Mouse (Mus musculus) erythroblast, embryonic 14.5 days (primary cell): ENCODE data around the gene Syt13. TPM values are rescaled to one million over a fixed set of nuclear protein-coding genes. Genes with fewer than 3 reads are reported as not detected.

ENCODE experiments used
- H3K27me3 ChIP-seq: 2 replicates; pipeline ENCODE4 v1.6.1; 2012; ENCODE audit warnings: inconsistent platforms; ENCODE audit not compliant: control insufficient read depth
- H3K36me3 ChIP-seq: 2 replicates; pipeline ENCODE4 v1.6.1; 2012; ENCODE audit warnings: mild to moderate bottlenecking, inconsistent platforms; ENCODE audit not compliant: control insufficient read depth
- H3K4me1 ChIP-seq: 2 replicates; pipeline ENCODE4 v1.6.1; 2012; ENCODE audit warnings: inconsistent platforms; ENCODE audit not compliant: control insufficient read depth
- H3K4me3 ChIP-seq: replicated peaks from 2 replicates; pipeline ENCODE3; 2012; ENCODE audit warnings: moderate library complexity, mild to moderate bottlenecking, inconsistent platforms
- H3K9me3 ChIP-seq: 2 replicates; pipeline ENCODE4 v1.6.1; 2012; ENCODE audit warnings: low read length, inconsistent platforms, mixed read lengths; ENCODE audit not compliant: control insufficient read depth
- GATA1 ChIP-seq: IDR thresholded peaks from 2 replicates; pipeline ENCODE4 v1.6.1; 2012; ENCODE audit warnings: low read length, inconsistent platforms, mixed read lengths
- TAL1 ChIP-seq: IDR thresholded peaks from 3 replicates; pipeline ENCODE4 v1.6.1; 2012; ENCODE audit warnings: low read length, inconsistent platforms, mixed read lengths
- polyA plus RNA-seq: library from polyadenylated mRNA; stranded (reverse); fragments of >175 nt; gene quantifications from 2 replicates; pipeline ENCODE4 v1.2.3, GENCODE M21; 2012

The Syt13 gene
- polyA plus RNA-seq, 1 experiment, result not detected

- H3K9me3 ChIP-seq, result no peaks in the 10 kb centered on the region
- H3K27me3 ChIP-seq, result peaks cover 50% of the 10 kb centered on the region
- TF ChIP-seq GATA1, result no peak
- TF ChIP-seq TAL1, result no peak
- no peak overlapping the region for H3K4me3 ChIP-seq
- no peaks in the 10 kb centered on the region; the same call in none of the 2 replicates for H3K4me1 ChIP-seq
- H3K36me3 ChIP-seq, result no peaks in the 10 kb centered on the region
Measured at GRCm38 (mm10) chr2:92917405-92918142, 2.7 kb downstream of the Syt13 start.

GRCm38 (mm10) chr2:92920709-92921108 lies 5.8 kb downstream of the Syt13 start:
- Histone ChIP-seq H3K36me3 (no peaks in the 10 kb centered on the region), H3K4me1 (no peaks in the 10 kb centered on the region), H3K27me3 (peaks cover 21% of the 10 kb centered on the region), H3K9me3 (no peaks in the 10 kb centered on the region), H3K4me3 (no peak overlapping the region)
- no peak for TF ChIP-seq TAL1
- TF ChIP-seq GATA1, result no peak

DNA sequence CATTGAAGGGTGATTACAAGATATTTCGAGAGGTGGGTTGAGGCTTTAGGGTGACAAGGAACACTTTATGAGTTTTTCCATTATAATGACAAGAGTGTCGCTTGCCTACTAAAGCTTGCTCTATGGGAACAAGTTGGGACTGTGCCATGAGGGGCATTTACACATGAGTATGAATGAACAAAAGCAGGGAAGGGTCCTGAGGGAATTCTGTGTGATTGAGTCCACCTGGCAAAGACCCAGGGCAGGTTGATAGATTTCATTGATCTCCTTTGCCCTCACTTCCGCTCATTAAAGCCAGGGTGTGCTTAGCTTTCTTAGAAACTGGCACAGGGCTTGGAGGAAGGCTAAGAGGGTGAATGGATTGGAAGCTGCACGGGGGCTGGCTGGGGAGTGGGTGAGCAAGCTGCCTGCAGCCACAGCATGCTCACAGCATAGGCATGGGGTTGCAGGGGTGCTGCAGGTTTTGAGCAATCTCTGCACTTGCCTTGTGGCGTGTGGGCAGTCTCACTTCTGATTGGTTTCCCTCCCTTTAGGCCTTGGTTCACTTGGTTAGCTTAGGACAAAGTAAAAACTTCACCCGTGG lies 9.9 kb downstream of the Syt13 start:
- TF ChIP-seq TAL1, result no peak
- no peak for TF ChIP-seq GATA1
- no peaks in the 10 kb centered on the region for H3K36me3 ChIP-seq
- no peak overlapping the region for H3K4me3 ChIP-seq
- peaks cover 2% of the 10 kb centered on the region for H3K27me3 ChIP-seq
- no peaks in the 10 kb centered on the region for H3K9me3 ChIP-seq
- H3K4me1 ChIP-seq, result no peaks in the 10 kb centered on the region

DNA sequence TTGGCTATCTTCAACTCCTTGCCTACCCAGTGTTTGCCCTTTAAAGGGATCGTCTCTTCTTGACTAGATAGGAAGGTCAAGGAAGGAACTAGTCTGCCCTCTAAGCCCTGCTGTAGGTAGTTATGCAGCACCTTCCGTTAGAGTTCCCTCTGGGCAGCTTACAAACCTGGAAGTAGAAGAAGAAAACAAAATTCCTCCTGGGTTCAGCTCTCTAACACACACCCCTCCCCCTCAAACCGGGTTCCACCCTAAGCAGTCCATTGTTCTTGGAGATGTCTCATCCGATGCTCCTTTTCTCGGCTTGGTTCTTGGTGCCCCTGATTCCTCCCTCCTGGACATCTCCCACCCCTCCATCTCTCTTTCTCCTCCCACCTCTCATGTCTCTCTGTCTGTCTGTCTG lies 14.8 kb downstream of the Syt13 start:
- Histone ChIP-seq H3K36me3 (no peaks in the 10 kb centered on the region), H3K9me3 (no peaks in the 10 kb centered on the region), H3K4me1 (no peaks in the 10 kb centered on the region), H3K4me3 (no peak overlapping the region), H3K27me3 (no peaks in the 10 kb centered on the region)
- TF ChIP-seq GATA1 (no peak), TAL1 (no peak)

DNA sequence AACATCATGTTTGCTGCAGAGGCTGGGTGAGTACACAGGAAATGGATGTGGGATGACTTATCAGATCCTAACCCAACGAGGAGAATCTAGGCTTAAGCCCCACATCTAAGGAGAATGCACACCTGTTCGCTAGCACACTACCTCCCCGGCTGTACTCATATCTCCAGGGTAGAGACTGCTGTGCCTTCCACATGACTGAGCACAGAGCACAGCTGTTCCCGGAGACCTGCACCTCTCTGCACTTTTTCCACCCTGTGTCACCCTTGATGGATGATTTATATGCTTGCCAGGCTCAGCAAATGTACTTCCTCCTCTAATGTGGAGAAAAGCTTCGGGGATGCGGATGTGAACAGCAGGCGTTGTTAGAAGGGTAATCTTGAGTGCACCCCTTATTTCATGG lies 16.2 kb downstream of the Syt13 start:
- Histone ChIP-seq H3K9me3 (no peaks in the 10 kb centered on the region), H3K4me3 (no peak overlapping the region), H3K36me3 (no peaks in the 10 kb centered on the region), H3K27me3 (no peaks in the 10 kb centered on the region), H3K4me1 (no peaks in the 10 kb centered on the region)
- TF ChIP-seq TAL1 (no peak), GATA1 (no peak)

- H3K36me3 ChIP-seq, result no peaks in the 10 kb centered on the region
- TF ChIP-seq TAL1 (no peak), GATA1 (no peak)
- no peaks in the 10 kb centered on the region for H3K9me3 ChIP-seq
- no peaks in the 10 kb centered on the region for H3K27me3 ChIP-seq
- H3K4me3 ChIP-seq, result no peak overlapping the region
- H3K4me1 ChIP-seq, result no peaks in the 10 kb centered on the region
Measured at GRCm38 (mm10) chr2:92933379-92933778, 18.5 kb downstream of the Syt13 start.

- TF ChIP-seq GATA1, result no peak
- TF ChIP-seq TAL1, result no peak
- Histone ChIP-seq H3K4me1 (no peaks in the 10 kb centered on the region), H3K27me3 (no peaks in the 10 kb centered on the region), H3K36me3 (no peaks in the 10 kb centered on the region), H3K9me3 (no peaks in the 10 kb centered on the region), H3K4me3 (no peak overlapping the region)
Measured at GRCm38 (mm10) chr2:92934312-92934982, 19.5 kb downstream of the Syt13 start.

GRCm38 (mm10) chr2:92935483-92935882 lies 20.6 kb downstream of the Syt13 start:
- H3K36me3 ChIP-seq, result no peaks in the 10 kb centered on the region
- H3K4me1 ChIP-seq, result no peaks in the 10 kb centered on the region
- no peak overlapping the region for H3K4me3 ChIP-seq
- no peaks in the 10 kb centered on the region for H3K27me3 ChIP-seq
- TF ChIP-seq GATA1 (no peak), TAL1 (no peak)
- H3K9me3 ChIP-seq, result no peaks in the 10 kb centered on the region

GRCm38 (mm10) chr2:92938063-92938462 lies 23.2 kb downstream of the Syt13 start:
- TF ChIP-seq GATA1, result no peak
- TF ChIP-seq TAL1, result no peak
- no peaks in the 10 kb centered on the region for H3K36me3 ChIP-seq
- no peaks in the 10 kb centered on the region for H3K9me3 ChIP-seq
- no peaks in the 10 kb centered on the region for H3K27me3 ChIP-seq
- H3K4me3 ChIP-seq, result no peak overlapping the region
- H3K4me1 ChIP-seq, result no peaks in the 10 kb centered on the region
